Mouse (Mus musculus) ovary, adult 18-20 months (tissue): ENCODE data around the gene Lamc1.

Experiments used
- DNase-seq: peaks from one replicate; pipeline ENCODE4 v3.0.0; 2022; ENCODE audit warnings: low spot score, mixed read lengths

Gene Lamc1

GRCm38 (mm10) chr1:153252540-153253210 lies 79.9 kb downstream of the Lamc1 start:
- no peak for DNase-seq

- no peak for DNase-seq
Observed at GRCm38 (mm10) chr1:153251590-153252206, 80.9 kb downstream of the Lamc1 start.

GRCm38 (mm10) chr1:153241346-153241745 lies 91.2 kb downstream of the Lamc1 start:
- DNase-seq, result no peak

GRCm38 (mm10) chr1:153235576-153235975 lies 97.0 kb downstream of the Lamc1 start:
- no peak for DNase-seq

GRCm38 (mm10) chr1:153231681-153232080 lies 100.9 kb downstream of the Lamc1 start:
- DNase-seq, result no peak

- DNase-seq, result no peak
Observed at GRCm38 (mm10) chr1:153227916-153228315, 104.7 kb downstream of the Lamc1 start.

- DNase-seq, result no peak
Observed at GRCm38 (mm10) chr1:153227096-153227495, 105.5 kb downstream of the Lamc1 start.

GRCm38 (mm10) chr1:153225786-153226725 lies 106.5 kb downstream of the Lamc1 start:
- no peak for DNase-seq

- no peak for DNase-seq
Observed at GRCm38 (mm10) chr1:153224331-153224730, 108.3 kb downstream of the Lamc1 start.

- DNase-seq, result no peak
Observed at GRCm38 (mm10) chr1:153219376-153219775, 113.2 kb downstream of the Lamc1 start.

GRCm38 (mm10) chr1:153216516-153216915 lies 116.1 kb downstream of the Lamc1 start:
- DNase-seq, result no peak

- DNase-seq, result no peak
Observed at GRCm38 (mm10) chr1:153215676-153216075, 116.9 kb downstream of the Lamc1 start.

- DNase-seq, result no peak
Observed at GRCm38 (mm10) chr1:153210992-153211391, 121.6 kb downstream of the Lamc1 start.

GRCm38 (mm10) chr1:153210198-153210597 lies 122.4 kb downstream of the Lamc1 start:
- no peak for DNase-seq

- no peak for DNase-seq
Observed at GRCm38 (mm10) chr1:153202195-153202594, 130.4 kb downstream of the Lamc1 start.

- DNase-seq, result no peak
Observed at GRCm38 (mm10) chr1:153201448-153201847, 131.1 kb downstream of the Lamc1 start.

- no peak for DNase-seq
Observed at GRCm38 (mm10) chr1:153197316-153197850, 135.2 kb downstream of the Lamc1 start.

- DNase-seq, result no peak
Observed at GRCm38 (mm10) chr1:153192945-153193344, 139.6 kb downstream of the Lamc1 start.

GRCm38 (mm10) chr1:153192379-153192778 lies 140.2 kb downstream of the Lamc1 start:
- no peak for DNase-seq

GRCm38 (mm10) chr1:153191943-153192329 lies 140.7 kb downstream of the Lamc1 start:
- no peak for DNase-seq

GRCm38 (mm10) chr1:153191237-153191942 lies 141.2 kb downstream of the Lamc1 start:
- no peak for DNase-seq

GRCm38 (mm10) chr1:153188081-153188480 lies 144.5 kb downstream of the Lamc1 start:
- DNase-seq, result no peak
